Mouse (Mus musculus) testis, postnatal 10 days (tissue): ENCODE measurements at regions not wholly inside any gene's neighbourhood (a gene's known extent, or its start where the extent isn't known, plus 50 kb on each side); places are given as distances from the start of the nearest gene placed in this dataset.

Source experiments
- DNase-seq: peaks from one replicate; pipeline ENCODE4 v3.0.0; 2021; ENCODE audit warnings: low spot score

GRCm38 (mm10) chr10:70739348-70739966 lies 83.7 kb upstream of the Phyhipl start:
- no peak for DNase-seq

GRCm38 (mm10) chr10:70738686-70739085 lies 82.9 kb upstream of the Phyhipl start:
- DNase-seq: no peak

- DNase-seq: no peak
Measured at GRCm38 (mm10) chr10:70733956-70734355, 78.2 kb upstream of the Phyhipl start.

GRCm38 (mm10) chr10:70733478-70733877 lies 77.7 kb upstream of the Phyhipl start:
- no peak for DNase-seq

- DNase-seq: no peak
Measured at GRCm38 (mm10) chr10:70725091-70725490, 69.3 kb upstream of the Phyhipl start.

- DNase-seq: no peak
Measured at GRCm38 (mm10) chr10:70722783-70723182, 67.0 kb upstream of the Phyhipl start.

- DNase-seq: no peak
Measured at GRCm38 (mm10) chr10:70722381-70722780, 66.6 kb upstream of the Phyhipl start.

GRCm38 (mm10) chr10:70717464-70717863 lies 61.7 kb upstream of the Phyhipl start:
- no peak for DNase-seq

GRCm38 (mm10) chr10:70717025-70717424 lies 61.3 kb upstream of the Phyhipl start:
- DNase-seq: peak; percentile 40

GRCm38 (mm10) chr10:70713306-70713705 lies 57.5 kb upstream of the Phyhipl start:
- DNase-seq: no peak

GRCm38 (mm10) chr10:70708806-70709205 lies 53.0 kb upstream of the Phyhipl start:
- DNase-seq: no peak
